Mouse (Mus musculus): ENCODE results near the gene Med17. TPM values are rescaled to one million over a fixed set of nuclear protein-coding genes. Genes with fewer than 3 reads are reported as not detected.
A peak's percentile ranks its signal among the peaks of the same experiment; 100 is the strongest.
"Not testable (repeated sequence)": the region's sequence is repeated elsewhere in the genome, so short reads cannot be mapped to it uniquely, and the experiment has no call there.

The Med17 gene
- 10 to 100 TPM; 46.9 to 51.3 TPM for total RNA-seq (2021)
- long read RNA-seq, experiment 1, transcript Med17-201 (12 exons, 3,964 nt), result major isoform, 18 of 30 reads
- long read RNA-seq, experiment 1, partial matches to known transcripts, result 10 of 30 reads
- long read RNA-seq, experiment 1, other reads (novel, unspliced or antisense), result 2 of 30 reads
- long read RNA-seq, experiment 2, transcript Med17-201 (12 exons, 3,964 nt), result major isoform, 32 of 57 reads
- long read RNA-seq, experiment 2, partial matches to known transcripts, result 5 of 57 reads
- long read RNA-seq, experiment 2, other reads (novel, unspliced or antisense), result 20 of 57 reads

DNA sequence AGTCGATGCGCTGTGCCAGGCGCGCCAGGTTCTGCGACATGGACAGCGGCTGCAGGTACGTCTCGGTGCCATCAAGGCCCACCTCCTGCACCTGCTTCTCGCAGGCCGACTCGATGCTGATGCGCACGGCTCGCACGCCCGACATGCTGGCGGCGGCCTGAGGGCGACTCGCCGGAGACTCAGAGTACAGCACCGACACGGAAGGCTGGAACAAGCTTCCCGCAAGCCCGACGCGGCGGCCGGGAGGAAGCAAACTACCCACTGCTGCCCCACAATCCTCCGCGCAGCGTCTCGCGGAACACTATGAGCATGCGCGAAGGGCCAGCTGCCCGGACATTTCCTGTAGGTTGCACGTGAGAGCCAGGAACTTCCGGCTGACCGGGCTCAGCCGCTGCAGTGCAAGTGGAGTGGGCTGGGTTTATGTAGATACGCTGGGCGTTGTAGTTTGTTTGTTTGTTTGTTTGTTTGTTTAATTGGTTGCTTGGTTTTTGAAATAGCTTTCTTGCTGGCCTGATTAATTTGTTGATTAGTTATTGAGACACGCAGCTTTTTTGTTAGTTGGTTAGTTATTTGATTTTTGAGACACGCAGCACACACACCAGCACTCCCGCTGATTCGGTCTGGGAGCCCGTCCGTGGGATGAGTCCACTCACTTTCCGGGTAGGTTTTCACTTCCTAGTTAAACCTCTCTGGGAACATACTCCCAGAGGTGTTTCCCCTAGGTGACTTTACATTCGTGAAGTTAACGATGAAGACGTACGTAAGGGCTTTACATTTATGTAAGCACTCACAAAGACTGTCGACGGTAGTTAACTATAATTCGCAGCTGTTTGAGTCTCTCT, at the start of gene Med17:
Gene Med17, minus strand, starts transcription at position 283 of the 842 bp plus-strand sequence.
- peak; percentile 76 to 85 for DNase-seq (ENCODE audit: low spot score in 2 of 2)

- DNase-seq (ENCODE audit: low spot score in 2 of 2), result no peak
Measured at GRCm38 (mm10) chr9:15318170-15318742, 38.5 kb upstream of the Med17 start.

DNA sequence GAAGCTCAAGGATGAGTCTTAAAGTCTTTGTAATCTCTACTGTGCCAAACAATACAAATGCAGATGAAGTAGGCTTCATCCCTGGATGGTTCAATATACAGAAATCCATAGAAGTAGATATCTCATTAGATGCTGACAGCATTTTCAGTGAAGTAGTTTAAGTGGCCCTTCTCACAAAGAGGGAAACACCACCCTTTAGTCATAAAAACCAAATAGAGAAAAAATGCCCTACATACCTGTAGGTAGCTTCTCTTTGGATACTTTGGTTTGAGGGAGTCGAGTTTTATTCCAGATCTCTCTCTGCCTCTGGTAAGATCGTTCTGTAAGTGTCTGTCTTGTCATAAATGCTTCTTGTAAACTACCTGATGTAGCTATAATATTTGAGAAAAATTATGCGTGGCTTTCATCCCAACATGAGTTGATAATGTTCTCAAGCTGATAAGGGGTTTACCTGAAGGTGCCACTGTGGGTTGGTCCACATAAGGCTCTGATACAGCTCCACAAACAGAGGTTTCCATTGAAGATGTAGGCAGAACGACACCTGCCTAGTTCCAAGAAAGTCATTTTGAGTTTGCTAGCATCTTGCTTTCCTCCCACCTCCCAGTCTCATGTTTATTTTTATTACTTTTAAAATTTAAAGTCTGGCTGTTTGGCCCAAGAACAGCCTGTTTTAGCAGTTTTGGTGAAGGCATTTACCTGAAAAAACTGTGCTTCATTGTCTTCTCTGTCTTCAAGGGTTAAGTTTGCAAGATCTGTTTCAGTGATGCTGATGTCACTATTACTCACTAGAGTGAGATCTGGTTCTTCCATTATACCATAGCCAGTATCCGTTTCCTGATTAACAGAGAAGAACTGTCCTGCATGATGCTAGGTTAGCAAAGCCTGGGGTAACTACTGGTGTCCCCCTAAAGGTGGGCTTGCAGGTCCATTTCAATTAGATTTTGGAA, 37.8 kb upstream of the Med17 start:
- no peak for DNase-seq (ENCODE audit: low spot score in 2 of 2)

- DNase-seq (ENCODE audit: low spot score in 2 of 2), result not testable (repeated sequence)
Measured at GRCm38 (mm10) chr9:15316296-15316695, 36.6 kb upstream of the Med17 start.

- no peak for DNase-seq (ENCODE audit: low spot score in 2 of 2)
Measured at GRCm38 (mm10) chr9:15314619-15315018, 34.9 kb upstream of the Med17 start.

DNA sequence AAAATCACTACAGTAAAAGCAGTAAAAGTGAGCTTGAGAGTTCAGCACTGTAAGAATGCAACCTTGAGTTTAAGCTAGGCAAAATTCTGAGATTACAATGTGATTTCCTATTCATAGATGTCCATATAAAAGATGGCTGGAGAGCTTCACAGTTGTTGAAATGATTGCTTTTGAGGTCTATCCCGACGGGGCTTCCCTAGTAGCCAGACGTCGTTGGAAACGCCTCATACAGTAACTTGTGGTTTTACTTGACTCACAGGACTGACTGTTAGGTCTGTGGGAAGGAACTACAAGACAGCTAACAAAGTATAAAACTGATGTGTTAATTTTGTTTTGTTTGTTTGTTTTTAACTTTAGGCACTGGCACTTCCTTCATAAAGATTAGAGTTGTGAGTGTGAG, 33.9 kb upstream of the Med17 start:
- no peak for DNase-seq (ENCODE audit: low spot score in 2 of 2)

DNA sequence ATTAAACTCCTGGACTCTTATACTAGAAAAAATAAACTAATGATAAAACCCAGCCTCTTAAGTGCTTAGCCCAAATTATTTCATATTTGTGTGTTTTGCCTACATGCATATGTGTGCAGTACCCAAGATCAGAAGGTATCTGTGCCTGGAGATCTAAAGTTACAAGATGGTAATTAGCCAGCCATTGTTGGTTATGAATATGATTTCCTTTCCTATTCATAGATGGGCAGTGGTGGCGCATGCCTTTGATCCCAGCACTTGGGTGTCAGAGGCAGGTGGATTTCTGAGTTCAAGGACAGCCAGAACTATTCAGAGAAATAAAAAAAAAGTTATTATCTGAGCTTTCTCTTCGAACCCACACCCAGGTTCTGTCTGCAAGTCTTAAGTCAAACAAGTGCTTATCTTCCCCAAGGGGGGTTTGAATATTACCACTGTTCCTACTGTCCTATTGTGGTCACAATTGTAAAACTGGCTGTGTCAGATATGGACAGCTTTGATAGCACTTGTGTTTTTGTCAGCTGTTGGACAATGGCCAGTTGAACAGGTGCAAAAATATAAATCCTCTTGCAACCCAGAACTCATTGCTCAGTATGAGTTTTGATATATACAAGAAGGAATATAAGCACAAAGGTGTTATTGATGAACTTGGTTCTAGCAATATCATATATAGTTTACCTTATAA, 32.5 kb upstream of the Med17 start:
- DNase-seq (ENCODE audit: low spot score in 2 of 2), result no peak

- DNase-seq (ENCODE audit: low spot score in 2 of 2), result no peak
Measured at GRCm38 (mm10) chr9:15310179-15310578, 30.4 kb upstream of the Med17 start.

- no peak for DNase-seq (ENCODE audit: low spot score in 2 of 2)
Measured at GRCm38 (mm10) chr9:15309425-15309824, 29.7 kb upstream of the Med17 start.

DNA sequence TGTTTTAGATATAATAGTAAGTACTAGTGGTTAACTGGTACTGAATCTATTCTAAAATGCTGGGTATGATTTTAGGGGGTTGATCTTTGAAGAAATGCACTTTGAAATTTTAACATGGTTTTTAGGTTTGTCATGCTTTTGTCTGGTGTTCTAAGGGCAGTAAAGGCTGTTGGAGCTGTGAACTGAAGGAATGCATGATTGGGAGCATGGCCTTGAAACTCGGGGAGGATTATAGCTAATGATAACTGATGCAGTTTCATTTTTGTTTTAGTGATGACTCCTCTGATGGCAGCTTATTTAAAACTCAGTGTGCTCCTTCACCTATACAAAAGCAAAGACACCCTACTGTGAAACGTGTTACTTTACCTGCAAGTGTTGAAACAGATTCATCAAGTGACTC, 28.5 kb upstream of the Med17 start:
- no peak for DNase-seq (ENCODE audit: low spot score in 2 of 2)

DNA sequence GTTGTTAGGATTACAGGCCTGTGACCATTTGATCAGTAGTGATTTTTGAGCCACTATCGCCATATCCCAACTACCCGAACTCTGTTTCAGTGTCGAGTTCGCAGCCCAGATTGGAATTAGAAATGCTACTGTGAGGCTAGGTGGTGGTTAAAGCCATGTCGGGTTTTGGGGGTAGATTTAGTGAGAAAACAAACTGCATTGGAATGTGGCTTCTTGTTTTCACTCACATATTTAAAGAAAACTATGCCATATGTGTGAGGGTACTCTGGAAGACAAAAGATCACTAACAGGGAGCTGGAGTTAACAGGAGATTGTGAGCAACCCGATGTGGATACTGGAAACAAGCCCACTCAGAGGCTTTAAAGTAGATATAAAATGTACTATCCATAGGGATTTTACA, 27.5 kb upstream of the Med17 start:
- no peak for DNase-seq (ENCODE audit: low spot score in 2 of 2)

DNA sequence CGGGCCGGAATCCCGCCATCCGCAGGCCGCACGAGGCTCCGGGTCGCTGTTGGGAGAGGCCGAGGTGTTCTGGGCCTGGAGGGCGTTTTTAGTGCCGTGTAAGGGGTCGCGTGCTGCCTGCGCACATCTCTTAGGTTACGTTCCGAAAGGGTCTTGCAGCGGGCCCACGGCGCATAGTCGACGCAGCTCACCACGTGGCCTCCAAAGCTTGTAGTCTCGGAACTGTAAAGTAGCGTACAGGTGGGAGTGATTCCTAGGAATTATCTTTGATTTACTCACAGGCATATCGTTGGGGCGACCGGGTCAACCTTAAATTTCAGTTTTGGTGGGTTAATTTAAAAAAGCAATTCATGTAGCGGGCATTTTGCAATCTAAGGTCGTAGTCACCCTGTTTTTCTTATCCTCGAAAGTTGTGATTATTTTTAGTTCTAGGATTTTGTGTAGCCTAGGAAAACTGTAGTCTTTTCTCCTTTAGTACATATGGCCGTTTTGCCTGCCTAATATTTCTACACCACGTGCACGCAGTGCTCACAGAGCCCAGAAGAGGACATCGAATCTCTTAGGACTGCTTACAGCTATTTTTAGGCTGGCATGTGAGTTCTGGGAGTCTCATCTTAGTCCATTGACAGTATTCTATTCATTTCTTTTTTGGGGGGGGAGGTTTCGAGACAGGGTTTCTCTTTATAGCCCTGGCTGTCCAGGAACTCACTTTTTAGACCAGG, 26.8 kb upstream of the Med17 start, which contains the start of gene 4931406C07Rik:
Gene 4931406C07Rik, minus strand, starts transcription at position 51 of the 722 bp plus-strand sequence.
- DNase-seq (ENCODE audit: low spot score in 2 of 2), result no peak

DNA sequence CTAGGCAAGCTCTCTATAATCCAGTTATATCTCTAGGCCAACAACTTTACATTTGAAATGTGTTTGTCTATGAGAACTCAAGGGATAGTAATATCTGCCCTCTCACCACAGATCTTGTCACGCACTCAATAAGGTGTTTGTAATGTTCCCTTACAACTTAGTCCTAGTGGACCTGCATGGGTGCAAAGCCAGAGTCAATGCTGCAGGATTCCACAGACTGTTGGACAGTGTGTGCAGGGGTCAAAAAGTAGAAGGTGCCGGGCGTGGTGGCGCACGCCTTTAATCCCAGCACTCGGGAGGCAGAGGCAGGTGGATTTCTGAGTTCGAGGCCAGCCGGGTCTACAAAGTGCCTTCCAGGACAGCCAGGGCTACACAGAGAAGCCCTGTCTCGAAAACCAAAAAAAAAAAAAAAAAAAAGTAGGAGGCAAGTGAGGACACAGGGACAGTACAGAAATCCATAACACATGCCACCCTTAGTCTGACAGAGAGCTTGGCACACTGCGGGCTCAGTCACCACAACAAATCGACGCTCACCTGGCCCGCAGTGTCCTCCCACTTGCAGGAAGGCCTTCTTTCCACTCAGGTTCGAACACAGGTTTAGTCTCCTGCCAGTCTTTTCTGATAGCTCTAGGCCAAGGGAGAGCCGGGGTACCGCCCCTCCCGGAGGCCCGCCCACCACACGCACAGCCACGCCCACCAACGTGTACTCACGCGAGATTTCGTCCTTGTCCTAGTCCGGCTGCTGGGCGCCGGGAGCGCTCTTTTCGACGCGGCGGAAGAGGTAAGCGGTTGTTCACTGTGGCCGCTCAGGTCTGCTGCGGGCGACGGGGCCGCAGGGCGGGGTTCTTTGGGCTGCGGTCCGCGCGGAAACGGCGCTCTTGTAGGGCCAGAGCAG, 26.0 kb upstream of the Med17 start, which contains the start of gene Taf1d:
Gene Taf1d, plus strand, starts transcription at position 712 of the 895 bp plus-strand sequence.
- DNase-seq (ENCODE audit: low spot score in 2 of 2), result peak; percentile 97

- DNase-seq (ENCODE audit: low spot score in 2 of 2), result no peak
Measured at GRCm38 (mm10) chr9:15302881-15303280, 23.1 kb upstream of the Med17 start.

DNA sequence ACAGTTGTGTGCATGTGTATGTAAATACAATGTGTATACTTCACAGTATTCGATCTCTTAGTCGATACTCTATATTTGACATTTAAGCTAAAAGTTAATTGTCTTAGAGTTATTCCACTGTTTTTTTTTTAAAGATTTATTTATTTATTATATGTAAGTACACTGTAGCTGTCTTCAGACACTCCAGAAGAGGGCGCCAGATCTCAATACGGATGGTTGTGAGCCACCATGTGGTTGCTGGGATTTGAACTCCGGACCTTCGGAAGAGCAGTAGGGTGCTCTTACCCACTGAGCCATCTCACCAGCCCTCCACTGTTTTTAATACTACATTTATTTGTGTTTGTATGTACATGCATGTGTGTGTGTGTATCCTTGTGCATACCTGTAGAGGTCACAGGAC, 22.3 kb upstream of the Med17 start:
- DNase-seq (ENCODE audit: low spot score in 2 of 2), result not testable (repeated sequence)

DNA sequence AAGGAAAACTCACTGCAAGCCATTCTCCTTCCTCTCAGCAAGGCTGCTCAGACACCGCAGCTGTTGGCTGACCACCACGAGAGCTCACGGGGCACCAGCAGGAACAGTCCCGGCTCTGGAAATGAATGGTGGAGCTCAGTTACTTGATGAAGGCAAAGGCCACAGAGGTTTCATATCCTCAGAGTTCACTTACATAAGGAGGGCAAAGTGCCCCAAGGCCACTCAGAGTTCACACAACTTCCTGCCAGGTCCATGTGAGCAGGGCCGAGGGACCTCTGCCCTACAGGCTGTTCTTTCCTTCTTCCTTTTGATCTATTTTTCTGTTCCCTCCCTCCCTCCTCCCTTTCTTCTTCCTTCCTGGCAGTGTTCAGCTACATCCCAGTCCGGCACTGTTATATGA, 21.7 kb upstream of the Med17 start:
- no peak for DNase-seq (ENCODE audit: low spot score in 2 of 2)

DNA sequence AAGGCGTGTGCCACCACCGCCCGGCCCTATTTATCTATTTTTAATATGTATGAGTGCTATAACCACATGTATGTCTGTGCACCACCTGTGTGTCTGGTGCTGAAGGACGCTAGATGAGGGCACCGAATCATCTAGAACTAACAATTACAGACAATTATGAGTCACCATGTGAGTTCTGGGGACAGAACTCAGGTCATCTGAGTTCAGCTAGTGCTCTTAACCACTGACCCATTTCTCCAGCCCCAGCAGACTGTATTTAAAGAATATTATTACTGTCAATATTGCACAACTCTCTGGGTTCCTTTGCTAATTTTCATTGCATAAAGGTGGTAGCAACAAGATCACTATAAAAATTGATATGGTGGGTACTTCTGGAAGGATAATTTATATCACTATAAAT, 20.3 kb upstream of the Med17 start:
- no peak for DNase-seq (ENCODE audit: low spot score in 2 of 2)

GRCm38 (mm10) chr9:15298451-15298850, 18.7 kb upstream of the Med17 start:
- no peak for DNase-seq (ENCODE audit: low spot score in 2 of 2)
